Mouse (Mus musculus): ENCODE data around the gene Cers6.

DNA sequence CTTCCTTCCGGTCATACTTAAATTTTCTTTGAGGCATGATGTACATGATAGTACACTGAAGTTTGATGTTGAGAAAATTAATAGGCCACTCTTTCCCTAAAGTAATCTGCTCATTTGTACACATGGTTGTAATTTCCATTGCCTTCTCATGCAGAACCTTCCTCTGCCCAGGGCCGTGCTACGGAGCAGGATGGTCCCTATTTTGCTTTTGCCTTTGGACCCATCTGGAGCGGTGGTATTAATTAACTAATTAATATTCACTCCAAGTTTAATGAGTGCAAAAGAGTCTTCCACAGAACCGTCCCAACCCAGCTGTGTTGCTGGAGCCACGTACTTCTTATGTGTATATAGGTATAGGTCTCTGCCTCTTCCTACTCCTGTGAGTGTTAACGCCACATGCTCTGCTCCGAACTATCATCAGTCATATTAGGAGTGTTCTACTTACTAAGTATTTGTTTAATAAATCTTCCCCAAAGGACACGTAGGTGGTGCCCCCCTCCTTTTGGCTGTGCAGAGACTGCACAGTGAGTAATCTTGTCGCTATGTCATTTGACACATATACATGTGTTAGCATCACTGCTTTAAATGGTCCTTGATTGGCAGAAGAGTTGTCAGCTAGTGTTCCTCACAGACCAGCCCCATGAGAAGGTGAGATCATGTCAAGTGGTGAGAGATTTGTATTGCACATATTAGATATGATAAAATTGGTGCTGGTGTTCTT lies 34.0 kb downstream of the Cers6 start:
- TF ChIP-seq CTCF (IDR thresholded peaks at IDR 0.05; ENCODE audit: insufficient read depth, low read depth, low read length) (no peak), POLR2A (IDR thresholded peaks at IDR 0.05; ENCODE audit: insufficient read depth, low read depth, low read length) (no peak)

All from olfactory bulb, adult 2 months (tissue).